Mouse (Mus musculus) cerebellum, adult 18-20 months (tissue): ENCODE measurements around the gene Gtf2ird2.

Source experiments
- DNase-seq, 2 experiments: peaks; one replicate each; pipeline ENCODE4 v3.0.0; 2021

Gene Gtf2ird2

GRCm38 (mm10) chr5:134272761-134273160 is 88.9 kb downstream of the Gtf2ird2 start:
- DNase-seq = no peak

GRCm38 (mm10) chr5:134273761-134274160 is 89.9 kb downstream of the Gtf2ird2 start:
- no peak for DNase-seq
